Mouse (Mus musculus) 3134 (cell line): ENCODE measurements around the gene Gm7145.
"Not testable (repeated sequence)": the region's sequence is repeated elsewhere in the genome, so short reads cannot be mapped to it uniquely, and the experiment has no call there.

ENCODE experiments used
- DNase-seq: peaks from one replicate; pipeline ENCODE4 v3.0.0-alpha.2; 2011; ENCODE audit warnings: low spot score; ENCODE audit not compliant: insufficient read length; ENCODE audit errors: extremely low read depth

The Gm7145 gene

GRCm38 (mm10) chr1:117965639-117966038, at the start of gene Gm7145:
Gene Gm7145 (plus strand): TSS chr1:117965939.
- no peak for DNase-seq

DNA sequence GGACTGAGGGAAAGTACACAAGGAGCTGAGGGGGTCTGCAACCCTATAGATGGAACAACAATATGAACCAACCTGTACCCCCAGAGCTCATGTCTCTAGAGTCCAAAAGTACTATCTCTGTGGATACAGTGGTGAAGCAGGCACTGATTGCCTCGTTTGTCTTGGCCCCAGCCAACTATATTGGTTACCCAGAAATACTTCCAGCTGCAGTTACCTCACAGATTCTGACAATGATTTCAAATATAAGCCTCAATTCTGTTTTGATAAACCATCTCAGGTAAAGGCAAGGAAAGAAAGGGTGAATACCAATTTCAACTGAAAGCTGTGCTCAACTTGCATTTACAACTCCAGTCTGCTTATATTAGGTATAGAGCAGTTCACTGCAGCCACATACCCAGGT, 38.0 kb upstream of the Gm7145 start, which contains the start of gene Gm28168:
Gm28168 (plus strand) TSS at position 301 of the 400 bp plus-strand sequence.
- not testable (repeated sequence) for DNase-seq

- DNase-seq = not testable (repeated sequence)
Observed at GRCm38 (mm10) chr1:118003876-118004275, 38.1 kb downstream of the Gm7145 start.

DNA sequence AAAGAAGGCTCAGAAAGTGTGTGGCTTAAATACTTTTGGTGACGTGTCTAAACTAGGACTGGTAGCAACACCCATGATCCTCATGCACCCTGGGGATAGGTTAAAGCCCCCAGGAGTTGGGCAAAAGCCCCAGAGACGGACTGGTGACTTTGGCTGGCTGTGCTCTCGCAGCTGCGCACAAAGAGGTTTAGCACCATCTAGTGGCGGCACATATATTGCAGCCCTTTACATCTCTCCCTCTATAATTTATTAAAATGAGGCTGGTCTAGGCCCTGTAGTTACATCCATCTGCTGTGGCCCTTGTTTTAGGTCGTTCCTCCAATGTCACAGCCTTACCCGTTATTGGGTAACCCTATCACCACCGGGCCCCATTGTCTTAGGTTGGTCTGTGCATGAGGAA, 47.0 kb downstream of the Gm7145 start:
- DNase-seq = not testable (repeated sequence)
